Mouse (Mus musculus): ENCODE measurements around the gene Acp7. TPM values are rescaled to one million over a fixed set of nuclear protein-coding genes. Genes with fewer than 3 reads are reported as not detected.
"Not testable (repeated sequence)": the region's sequence is repeated elsewhere in the genome, so short reads cannot be mapped to it uniquely, and the experiment has no call there.

The Acp7 gene
- polyA plus RNA-seq, 1 experiment from 2014 or later: not detected

DNA sequence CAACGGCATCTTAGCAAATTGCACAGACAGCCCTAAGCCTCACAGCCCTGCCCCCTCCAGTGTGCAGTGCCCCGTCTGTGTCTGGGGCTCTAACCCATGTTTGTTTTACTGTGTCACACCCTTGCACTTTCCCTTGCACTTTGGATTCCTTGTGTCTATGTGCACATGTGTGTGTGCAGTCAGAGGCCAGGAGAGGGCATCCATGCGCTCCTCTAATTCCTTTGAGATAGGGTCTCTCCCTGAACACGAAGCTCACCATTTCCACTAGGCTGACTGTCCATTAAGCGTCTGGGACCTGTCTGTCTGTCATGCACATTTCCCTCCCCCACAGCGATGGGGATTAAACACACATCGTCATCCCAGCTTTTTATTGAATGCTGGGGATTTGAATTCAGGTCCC is 15.9 kb upstream of the Acp7 start:
- WGBS (ENCODE audit: insufficient replicate concordance): 38% methylated on average over 7 of the region's 7 CpGs
- H3K4me3 ChIP-seq (replicated peaks): no peak overlapping the region
- ATAC-seq (ENCODE audit: insufficient read depth): no peak

GRCm38 (mm10) chr7:28645947-28646475 is 14.9 kb upstream of the Acp7 start:
- Histone ChIP-seq H3K27ac (replicated peaks) (peak overlapping the region; percentile 39; the same call in 1 of the 2 replicates), H3K4me3 (replicated peaks) (no peak overlapping the region), H3K4me1 (replicated peaks) (no peaks in the 10 kb centered on the region), H3K27me3 (no peaks in the 10 kb centered on the region), H3K9ac (no peak overlapping the region), H3K36me3 (replicated peaks) (no peaks in the 10 kb centered on the region), H3K9me3 (replicated peaks) (no peaks in the 10 kb centered on the region), H3K4me2 (no peak overlapping the region)
- ATAC-seq (ENCODE audit: insufficient read depth): peak; percentile 77
- 60% methylated on average over 2 of the region's 2 CpGs for WGBS (ENCODE audit: insufficient replicate concordance)

More for the DNA sequence above, 15.9 kb upstream of the Acp7 start:
- Histone ChIP-seq H3K4me1 (replicated peaks) (no peaks in the 10 kb centered on the region), H3K36me3 (replicated peaks) (no peaks in the 10 kb centered on the region), H3K27ac (replicated peaks) (no peak overlapping the region), H3K9ac (no peak overlapping the region), H3K9me3 (replicated peaks) (no peaks in the 10 kb centered on the region), H3K27me3 (no peaks in the 10 kb centered on the region), H3K4me2 (no peak overlapping the region)

DNA sequence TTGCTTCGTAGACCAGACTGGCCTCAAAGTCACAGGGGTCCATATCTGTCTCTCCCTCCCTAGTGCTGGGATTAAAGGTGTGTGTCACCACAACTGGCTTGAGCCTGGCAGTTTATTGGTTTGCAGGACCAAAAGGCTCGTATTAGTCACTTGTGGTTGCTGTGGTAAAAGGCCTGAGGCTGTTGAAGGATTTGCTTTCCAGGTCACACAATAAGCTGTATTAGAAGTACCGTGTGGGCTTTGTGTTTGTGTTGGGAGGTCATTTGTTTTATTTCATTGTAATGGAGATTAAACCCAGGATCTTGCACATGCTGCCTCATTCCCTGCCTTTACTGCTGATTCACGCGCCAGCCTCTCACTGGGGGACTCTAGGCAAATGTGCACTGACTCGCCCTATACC is 14.2 kb upstream of the Acp7 start:
- 58% methylated on average over 6 of the region's 6 CpGs for WGBS (ENCODE audit: insufficient replicate concordance)

DNA sequence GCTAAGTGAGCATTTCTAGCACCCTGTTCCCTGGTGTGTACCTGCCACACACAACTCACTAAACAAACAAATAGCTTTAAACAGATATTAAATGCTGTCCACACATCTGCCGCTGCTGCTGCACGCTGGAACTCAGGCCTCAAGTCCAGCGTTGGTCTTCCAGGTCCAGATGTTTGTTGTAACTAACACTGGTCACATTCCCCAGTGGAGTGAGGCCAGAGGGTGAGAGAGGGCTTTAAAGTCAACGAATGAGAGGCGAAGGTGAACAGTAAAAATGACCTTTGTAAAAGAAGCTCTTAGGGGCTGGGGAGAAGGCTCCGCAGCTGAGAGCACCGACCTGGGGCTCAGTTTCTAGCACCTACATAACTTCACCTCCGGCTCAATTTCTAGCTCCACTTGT is 10.4 kb upstream of the Acp7 start:
- H3K36me3 ChIP-seq (replicated peaks): no peaks in the 10 kb centered on the region
- H3K4me1 ChIP-seq (replicated peaks): 0 out of 2 replicates have a peak, but pooled peaks cover 3% of the 10 kb centered on the region
- H3K9ac ChIP-seq: no peak overlapping the region
- no peak overlapping the region for H3K4me3 ChIP-seq (replicated peaks)
- H3K27ac ChIP-seq (replicated peaks): no peak overlapping the region
- no peaks in the 10 kb centered on the region for H3K27me3 ChIP-seq
- H3K4me2 ChIP-seq: no peak overlapping the region
- no peaks in the 10 kb centered on the region for H3K9me3 ChIP-seq (replicated peaks)
- 56% methylated on average over 8 of the region's 8 CpGs for WGBS (ENCODE audit: insufficient replicate concordance)
- no peak for ATAC-seq (ENCODE audit: insufficient read depth)

More for the DNA sequence above, 14.2 kb upstream of the Acp7 start:
- no peaks in the 10 kb centered on the region for H3K9me3 ChIP-seq (replicated peaks)
- H3K27ac ChIP-seq (replicated peaks): 0 out of 2 replicates have a peak overlapping the region, but pooled peaks have one; percentile 17
- ATAC-seq (ENCODE audit: insufficient read depth): no peak
- no peaks in the 10 kb centered on the region for H3K27me3 ChIP-seq
- no peaks in the 10 kb centered on the region for H3K4me1 ChIP-seq (replicated peaks)
- H3K9ac ChIP-seq: no peak overlapping the region
- no peak overlapping the region for H3K4me3 ChIP-seq (replicated peaks)
- no peak overlapping the region for H3K4me2 ChIP-seq
- no peaks in the 10 kb centered on the region for H3K36me3 ChIP-seq (replicated peaks)

DNA sequence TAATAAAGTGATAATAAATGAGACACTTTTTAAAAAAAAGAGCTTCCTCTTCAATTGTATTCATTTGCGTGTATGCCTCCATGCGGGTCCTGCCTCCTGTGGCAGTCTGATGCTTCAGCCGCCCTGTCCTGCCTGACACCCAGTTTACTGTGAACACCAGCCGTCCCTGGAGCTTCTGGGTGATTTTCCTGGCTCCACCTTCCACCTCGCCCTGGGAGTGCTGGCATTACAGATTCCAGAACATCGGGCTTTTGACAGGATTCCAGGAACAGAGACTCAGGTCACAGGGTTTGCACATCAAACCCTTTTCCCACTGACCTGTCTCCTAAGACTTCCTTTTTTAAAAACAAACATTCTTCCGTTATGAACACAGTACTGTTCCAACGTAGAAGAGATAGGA is 6.4 kb upstream of the Acp7 start:
- no peak for ATAC-seq (ENCODE audit: insufficient read depth)

GRCm38 (mm10) chr7:28634128-28634527 is 3.0 kb upstream of the Acp7 start:
- no peak overlapping the region for H3K4me3 ChIP-seq (replicated peaks)
- ATAC-seq (ENCODE audit: insufficient read depth): no peak
- peaks cover 34% of the 10 kb centered on the region for H3K27me3 ChIP-seq
- H3K9ac ChIP-seq: no peak overlapping the region
- H3K4me1 ChIP-seq (replicated peaks): 0 out of 2 replicates have a peak, but pooled peaks cover 3% of the 10 kb centered on the region
- no peak overlapping the region for H3K4me2 ChIP-seq
- no peaks in the 10 kb centered on the region for H3K9me3 ChIP-seq (replicated peaks)
- WGBS (ENCODE audit: insufficient replicate concordance): 18% methylated on average over 4 of the region's 4 CpGs
- no peaks in the 10 kb centered on the region for H3K36me3 ChIP-seq (replicated peaks)
- no peak overlapping the region for H3K27ac ChIP-seq (replicated peaks)

More for the DNA sequence above, 6.4 kb upstream of the Acp7 start:
- H3K27me3 ChIP-seq: peaks cover 5% of the 10 kb centered on the region
- H3K4me2 ChIP-seq: no peak overlapping the region
- 0 out of 2 replicates have a peak, but pooled peaks cover 3% of the 10 kb centered on the region for H3K4me1 ChIP-seq (replicated peaks)
- no peaks in the 10 kb centered on the region for H3K9me3 ChIP-seq (replicated peaks)
- no peak overlapping the region for H3K4me3 ChIP-seq (replicated peaks)
- WGBS (ENCODE audit: insufficient replicate concordance): 8% methylated on average over 8 of the region's 8 CpGs
- no peak overlapping the region for H3K9ac ChIP-seq
- H3K36me3 ChIP-seq (replicated peaks): no peaks in the 10 kb centered on the region
- H3K27ac ChIP-seq (replicated peaks): no peak overlapping the region

- Histone ChIP-seq H3K4me1 (replicated peaks) (no peaks in the 10 kb centered on the region), H3K36me3 (replicated peaks) (no peaks in the 10 kb centered on the region), H3K27ac (replicated peaks) (no peak overlapping the region), H3K9me3 (replicated peaks) (no peaks in the 10 kb centered on the region), H3K4me3 (replicated peaks) (no peak overlapping the region), H3K4me2 (no peak overlapping the region), H3K27me3 (peaks cover 21% of the 10 kb centered on the region), H3K9ac (no peak overlapping the region)
- 49% methylated on average over 5 of the region's 5 CpGs for WGBS (ENCODE audit: insufficient replicate concordance)
- no peak for ATAC-seq (ENCODE audit: insufficient read depth)
Measured at GRCm38 (mm10) chr7:28624791-28625190, 6.3 kb downstream of the Acp7 start.

GRCm38 (mm10) chr7:28619098-28619715 is 11.9 kb downstream of the Acp7 start:
- Histone ChIP-seq H3K4me2 (no peak overlapping the region), H3K27me3 (no peaks in the 10 kb centered on the region), H3K36me3 (replicated peaks) (no peaks in the 10 kb centered on the region), H3K9ac (no peak overlapping the region), H3K27ac (replicated peaks) (no peak overlapping the region), H3K4me1 (replicated peaks) (no peaks in the 10 kb centered on the region), H3K4me3 (replicated peaks) (no peak overlapping the region), H3K9me3 (replicated peaks) (no peaks in the 10 kb centered on the region)
- 43% methylated on average over 9 of the region's 9 CpGs for WGBS (ENCODE audit: insufficient replicate concordance)
- no peak for ATAC-seq (ENCODE audit: insufficient read depth)

GRCm38 (mm10) chr7:28605951-28606350 is 25.2 kb downstream of the Acp7 start:
- Histone ChIP-seq H3K9me3 (replicated peaks) (no peaks in the 10 kb centered on the region), H3K4me3 (replicated peaks) (no peak overlapping the region), H3K4me1 (replicated peaks) (peaks cover 6% of the 10 kb centered on the region), H3K27me3 (no peaks in the 10 kb centered on the region), H3K9ac (no peak overlapping the region), H3K27ac (replicated peaks) (no peak overlapping the region), H3K4me2 (no peak overlapping the region), H3K36me3 (replicated peaks) (no peaks in the 10 kb centered on the region)
- 72% methylated on average over 8 of the region's 8 CpGs for WGBS (ENCODE audit: insufficient replicate concordance)
- ATAC-seq (ENCODE audit: insufficient read depth): no peak

GRCm38 (mm10) chr7:28603788-28604187 is 27.3 kb downstream of the Acp7 start:
- not testable (repeated sequence) for H3K9ac ChIP-seq; H3K4me3 ChIP-seq (replicated peaks); H3K4me2 ChIP-seq; H3K27ac ChIP-seq (replicated peaks); H3K27me3 ChIP-seq; H3K36me3 ChIP-seq (replicated peaks); ATAC-seq (ENCODE audit: insufficient read depth); H3K9me3 ChIP-seq (replicated peaks)
- WGBS (ENCODE audit: insufficient replicate concordance): 66% methylated on average over 2 of the region's 2 CpGs
- peaks cover 10% of the 10 kb centered on the region for H3K4me1 ChIP-seq (replicated peaks)

GRCm38 (mm10) chr7:28603136-28603535 is 28.0 kb downstream of the Acp7 start:
- ATAC-seq (ENCODE audit: insufficient read depth): no peak

DNA sequence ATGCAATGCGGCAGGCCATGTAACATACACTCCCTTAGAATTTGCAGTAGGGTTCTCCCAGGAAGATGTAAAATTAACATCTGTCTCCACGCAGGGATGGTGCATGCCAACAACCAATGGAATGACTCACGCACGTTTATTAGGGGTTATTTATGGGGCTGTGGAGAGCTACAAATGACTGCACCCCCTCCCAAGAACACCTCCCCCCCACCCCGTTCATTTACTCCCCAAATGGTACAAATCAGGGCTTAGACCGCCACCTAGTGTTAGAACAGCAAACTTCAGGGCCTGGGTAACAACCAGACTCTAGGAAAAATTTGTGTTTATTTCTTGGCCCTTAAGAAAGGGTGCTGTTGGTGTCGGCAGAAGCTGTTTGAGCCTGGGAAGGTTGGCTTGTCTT is 29.5 kb downstream of the Acp7 start:
- Histone ChIP-seq H3K4me1 (replicated peaks) (peaks cover 27% of the 10 kb centered on the region), H3K9ac (no peak overlapping the region), H3K27me3 (no peaks in the 10 kb centered on the region), H3K9me3 (replicated peaks) (no peaks in the 10 kb centered on the region), H3K4me2 (no peak overlapping the region), H3K36me3 (replicated peaks) (no peaks in the 10 kb centered on the region), H3K27ac (replicated peaks) (no peak overlapping the region), H3K4me3 (replicated peaks) (no peak overlapping the region)
- 24% methylated on average over 7 of the region's 7 CpGs for WGBS (ENCODE audit: insufficient replicate concordance)
- no peak for ATAC-seq (ENCODE audit: insufficient read depth)

More at GRCm38 (mm10) chr7:28603136-28603535, 28.0 kb downstream of the Acp7 start:
- Histone ChIP-seq H3K36me3 (replicated peaks) (no peaks in the 10 kb centered on the region), H3K27ac (replicated peaks) (no peak overlapping the region), H3K27me3 (no peaks in the 10 kb centered on the region), H3K9me3 (replicated peaks) (no peaks in the 10 kb centered on the region), H3K9ac (no peak overlapping the region), H3K4me2 (no peak overlapping the region), H3K4me1 (replicated peaks) (peaks cover 17% of the 10 kb centered on the region), H3K4me3 (replicated peaks) (no peak overlapping the region)
- WGBS (ENCODE audit: insufficient replicate concordance): 50% methylated on average over 5 of the region's 5 CpGs

All from liver, embryonic 15.5 days (tissue).